ENCODE assay signal across 13 mouse cellular contexts in the genomic region with DNA sequence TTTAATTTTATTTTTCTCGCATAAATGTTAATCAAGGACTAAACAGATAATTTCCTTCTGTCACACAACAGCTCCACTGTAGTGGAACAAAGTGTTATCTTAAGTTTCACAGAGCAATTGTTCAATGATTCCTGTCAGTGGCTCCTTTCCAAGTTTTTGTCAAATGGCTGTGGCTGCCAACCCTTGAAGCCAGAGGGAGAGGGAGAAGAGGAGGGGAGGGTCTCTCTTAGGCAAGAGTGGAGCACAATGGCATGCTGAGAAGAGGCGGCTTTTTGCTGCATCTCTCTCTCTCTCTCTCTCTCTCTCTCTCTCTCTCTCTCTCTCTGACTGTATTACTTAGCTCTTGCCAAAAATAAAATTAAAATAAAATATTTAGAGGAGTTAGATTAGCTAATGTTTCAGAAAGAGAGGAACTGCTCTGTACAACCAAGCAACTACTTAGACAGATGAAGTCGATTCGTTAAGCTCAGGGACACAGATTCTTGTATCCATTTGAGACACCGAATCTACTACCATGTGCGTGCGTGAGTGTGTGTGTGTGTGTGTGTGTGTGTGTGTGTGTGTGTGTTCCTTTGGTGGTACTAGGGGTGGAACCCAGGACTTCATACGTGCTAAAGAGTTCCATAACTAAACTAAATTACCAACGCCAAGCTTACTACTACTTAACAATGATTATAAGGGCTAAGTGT.
DNase-seq lines count a peak whose midpoint lies in the region; ATAC-seq and TF ChIP-seq lines count a peak whose summit lies in the region.
"Had no signal": no experiment of that assay in that cellular context is flagged by ENCODE, and none has a peak within 500 bp of the region (broad histone marks: within the 10 kb centered on the region; RNA-seq: fewer than 3 reads in every experiment).

No protein-coding gene starts in this region.

- intact Hi-C loops in left cerebral cortex, postnatal 4 days (cut with DNase I), result no loop called here
- intact Hi-C loops in left cerebral cortex, postnatal 10 days (cut with DNase I), result no loop called here
- intact Hi-C loops in heart, postnatal 25 days (cut with DNase I), result no loop called here

- H3K9ac ChIP-seq in midbrain, postnatal 0 days (replicated peaks; ENCODE audit: low read length, poor library complexity, severe bottlenecking), result no peak overlapping the region
- H3K9ac ChIP-seq: liver, postnatal 0 days; neural tube, embryonic 13.5 days had no signal

- no peaks in the 10 kb centered on the region for H3K36me3 ChIP-seq in midbrain, postnatal 0 days (ENCODE audit: insufficient read depth, low read length)
- H3K36me3 ChIP-seq: G1E; neural tube, embryonic 13.5 days had no signal

- H3K9me3 ChIP-seq in midbrain, postnatal 0 days (ENCODE audit: low read length), result no peaks in the 10 kb centered on the region
- H3K9me3 ChIP-seq: G1E; neural tube, embryonic 13.5 days had no signal

- H3K4me2 ChIP-seq in midbrain, postnatal 0 days (ENCODE audit: low read depth, low read length, poor library complexity, severe bottlenecking), result no peak overlapping the region
- H3K4me2 ChIP-seq: neural tube, embryonic 13.5 days had no signal

- no peak overlapping the region for H3K4me3 ChIP-seq in midbrain, postnatal 0 days (ENCODE audit: low read depth, low read length)
- H3K4me3 ChIP-seq: neural tube, embryonic 13.5 days had no signal

- no peaks in the 10 kb centered on the region for H3K27me3 ChIP-seq in midbrain, postnatal 0 days (ENCODE audit: insufficient read depth, low read length)
- H3K27me3 ChIP-seq: neural tube, embryonic 13.5 days had no signal

- no peak for TF ChIP-seq CTCF in midbrain, postnatal 0 days (IDR thresholded peaks at IDR 0.05)

- peak; percentile 15 for DNase-seq in adrenal gland, postnatal 10 days
- no peak for DNase-seq in adrenal gland, adult 8-10 months
- DNase-seq in left cerebral cortex, postnatal 4 days, result peak; percentile 48
- DNase-seq in left cerebral cortex, postnatal 10 days (ENCODE audit: extremely low spot score in 1 of 2, low spot score in 2 of 2), result no peak
- DNase-seq in heart, postnatal 25 days (ENCODE audit: low spot score), result peak; percentile 19
- peak; percentile 74 for DNase-seq in midbrain, postnatal 0 days (ENCODE audit: low spot score)
- no peak for DNase-seq in T-cell, adult 2 months (ENCODE audit: low spot score)
- DNase-seq in urinary bladder, adult 18-20 months (ENCODE audit: low spot score in 2 of 2), result no peak
- DNase-seq: kidney, adult 2 months; liver, postnatal 0 days; thymus, postnatal 4 days had no signal

- WGBS in midbrain, postnatal 0 days, result 69% methylated on average over 9 of the region's 9 CpGs

- no peaks in the 10 kb centered on the region for H3K4me1 ChIP-seq in midbrain, postnatal 0 days (ENCODE audit: insufficient read depth, low read length)
- H3K4me1 ChIP-seq: neural tube, embryonic 13.5 days had no signal

- no peak for ATAC-seq in midbrain, postnatal 0 days (ENCODE audit: low FRiP score)
- ATAC-seq: liver, postnatal 0 days had no signal

- no peak overlapping the region for H3K27ac ChIP-seq in midbrain, postnatal 0 days (ENCODE audit: low read depth, low read length)
- H3K27ac ChIP-seq: neural tube, embryonic 13.5 days had no signal

Comparison
In these comparisons a context has a peak if more than half of its experiments do, and no peak if none do; other contexts are left out.
1. DNase-seq: peak in adrenal gland, postnatal 10 days (single experiment), left cerebral cortex, postnatal 4 days (single experiment), heart, postnatal 25 days (single experiment) and midbrain, postnatal 0 days (single experiment); none in adrenal gland, adult 8-10 months (single experiment), left cerebral cortex, postnatal 10 days (0 of 2), T-cell, adult 2 months (single experiment) and urinary bladder, adult 18-20 months (0 of 2).